Mouse (Mus musculus) cerebellum, adult (tissue): ENCODE data around the gene Hba-a2.
"Not testable (repeated sequence)": the region's sequence is repeated elsewhere in the genome, so short reads cannot be mapped to it uniquely, and the experiment has no call there.

ENCODE experiments used
- ATAC-seq: cut with Nextera tagmentation; 2 replicates; pipeline ENCODE4 v1.9.2; 2017; ENCODE audit warnings: mild to moderate bottlenecking, moderate library complexity, mixed read lengths; ENCODE audit not compliant: insufficient number of reproducible peaks, low FRiP score, low TSS enrichment

Hba-a2 gene

DNA sequence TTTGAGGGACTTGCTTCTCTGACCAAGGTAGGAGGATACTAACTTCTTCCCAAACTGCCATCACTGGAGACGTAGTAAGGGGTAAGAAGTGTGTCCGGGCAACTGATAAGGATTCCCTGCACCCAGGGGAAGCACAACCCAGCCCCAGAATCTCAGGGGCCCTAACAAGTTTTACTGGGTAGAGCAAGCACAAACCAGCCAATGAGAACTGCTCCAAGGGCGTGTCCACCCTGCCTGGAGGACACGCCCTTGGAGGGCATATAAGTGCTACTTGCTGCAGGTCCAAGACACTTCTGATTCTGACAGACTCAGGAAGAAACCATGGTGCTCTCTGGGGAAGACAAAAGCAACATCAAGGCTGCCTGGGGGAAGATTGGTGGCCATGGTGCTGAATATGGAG, at the start of gene Hba-a2:
TSS of gene Hba-a2 (plus strand) at position 287 of the 400 bp plus-strand sequence.
- not testable (repeated sequence) for ATAC-seq

DNA sequence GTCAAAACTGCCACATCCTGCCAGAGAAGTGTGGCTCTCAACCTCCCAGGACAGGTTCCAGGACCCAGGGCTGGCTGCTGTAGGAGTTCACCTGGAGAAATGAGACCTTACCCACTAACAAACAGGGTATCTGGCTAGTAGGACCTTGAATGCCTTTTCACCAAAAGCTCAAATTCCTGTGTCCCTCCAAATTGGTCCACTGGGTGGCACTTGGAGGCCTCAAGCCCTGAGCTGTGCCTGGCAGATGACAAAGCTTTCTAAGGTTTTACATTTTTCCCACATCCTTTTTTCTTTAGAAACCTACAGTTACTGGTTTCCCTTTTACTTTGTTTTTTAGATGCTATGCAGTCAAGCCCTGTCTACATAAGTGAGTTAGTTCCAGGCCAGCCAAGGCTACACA, 49.2 kb upstream of the Hba-a2 start:
- ATAC-seq, result no peak

DNA sequence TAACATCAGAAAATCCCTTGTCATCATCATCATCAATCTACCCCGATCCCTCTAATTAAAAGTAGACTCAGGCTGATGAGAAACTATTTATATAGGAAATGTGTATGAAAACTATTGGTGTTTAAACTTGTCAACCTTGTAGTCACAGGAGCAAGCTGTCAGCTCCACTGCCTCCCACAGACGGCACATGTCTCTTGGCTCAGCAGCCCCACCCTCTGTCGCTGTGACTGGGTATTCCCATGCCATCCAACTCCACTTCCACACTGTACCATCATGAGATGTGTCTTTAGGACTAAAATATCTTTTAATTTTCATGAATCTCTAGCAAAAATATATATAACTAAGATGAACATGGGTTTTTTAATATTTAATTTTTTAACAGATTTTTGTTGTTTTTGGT, 47.9 kb upstream of the Hba-a2 start:
- ATAC-seq, result no peak

DNA sequence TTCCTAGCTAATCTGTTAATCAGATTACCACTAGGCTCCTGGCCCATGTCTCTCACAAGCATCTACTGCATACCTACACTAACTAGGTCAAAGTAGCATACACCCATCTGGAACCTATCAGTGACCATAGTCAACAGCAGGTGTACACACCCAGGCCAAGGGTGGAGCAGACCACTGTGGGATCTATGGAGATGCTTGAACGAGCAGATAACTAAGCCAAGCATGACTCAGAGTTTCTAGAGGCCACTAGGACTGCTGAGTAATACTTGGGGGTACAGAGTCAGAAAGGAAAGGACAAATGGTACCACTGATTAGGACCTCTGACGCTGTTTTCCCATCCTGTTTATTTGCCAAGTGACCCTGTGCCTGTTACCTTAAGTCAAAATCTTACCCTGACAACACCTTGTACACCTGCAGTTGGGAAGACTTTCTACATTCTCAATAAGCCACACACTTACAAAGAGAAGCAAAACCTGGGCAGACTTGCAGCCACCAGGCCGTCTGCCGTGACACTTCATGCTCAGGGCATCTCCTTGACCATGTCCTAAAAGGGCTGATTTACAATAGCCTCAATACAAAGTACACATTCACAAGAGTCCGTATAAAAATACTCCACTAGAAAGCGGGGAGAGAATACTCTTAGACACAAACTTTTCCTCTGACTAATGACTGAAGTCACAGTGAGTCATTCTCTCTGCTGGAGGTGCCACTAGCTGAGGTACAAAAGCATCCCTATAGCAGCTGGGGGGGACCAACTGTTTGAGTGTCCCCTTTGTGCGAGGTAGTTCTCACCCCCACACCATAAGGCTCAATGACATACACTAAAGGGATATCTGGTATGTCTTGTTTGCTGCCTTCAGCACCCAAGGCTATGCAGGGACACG, 45.2 kb upstream of the Hba-a2 start:
- ATAC-seq, result no peak

DNA sequence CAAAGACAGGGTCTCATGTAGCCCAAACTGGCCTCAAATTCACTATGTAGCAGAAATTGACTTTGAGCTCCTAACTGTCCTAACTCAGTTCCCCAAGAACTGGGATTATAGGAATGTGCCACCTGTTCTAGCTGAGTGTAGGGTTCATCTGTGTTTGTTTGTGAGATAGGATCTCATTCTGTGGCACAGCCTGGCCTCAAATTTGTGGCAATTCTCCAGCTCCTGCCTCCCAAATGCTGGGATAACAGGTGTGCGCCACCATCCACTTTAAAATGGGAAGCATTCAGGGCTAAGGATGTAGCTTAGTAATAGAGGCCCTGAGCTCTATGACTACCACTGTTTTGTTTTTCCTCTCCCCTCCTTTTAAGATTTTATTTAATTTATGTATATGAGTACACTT, 43.2 kb upstream of the Hba-a2 start:
- no peak for ATAC-seq

DNA sequence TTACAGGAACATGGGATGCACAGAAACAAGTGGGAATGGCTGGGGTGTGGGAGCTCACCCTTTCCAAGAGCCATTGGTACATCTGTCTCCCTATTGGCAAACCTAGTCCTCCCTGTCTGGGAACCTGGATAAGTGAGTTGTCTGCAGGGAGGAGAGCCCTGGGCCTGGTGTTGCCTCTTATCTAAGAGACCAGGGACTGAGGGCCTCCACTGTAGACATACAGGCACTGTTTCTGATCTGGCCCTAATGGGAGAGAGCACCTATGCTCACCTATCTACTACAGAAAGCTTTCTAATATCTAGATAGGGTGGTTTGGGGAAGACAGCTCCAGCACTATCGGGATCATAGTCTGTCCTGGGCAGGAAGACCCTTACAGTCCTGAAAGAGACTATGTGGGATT, 40.1 kb upstream of the Hba-a2 start:
- ATAC-seq, result no peak

DNA sequence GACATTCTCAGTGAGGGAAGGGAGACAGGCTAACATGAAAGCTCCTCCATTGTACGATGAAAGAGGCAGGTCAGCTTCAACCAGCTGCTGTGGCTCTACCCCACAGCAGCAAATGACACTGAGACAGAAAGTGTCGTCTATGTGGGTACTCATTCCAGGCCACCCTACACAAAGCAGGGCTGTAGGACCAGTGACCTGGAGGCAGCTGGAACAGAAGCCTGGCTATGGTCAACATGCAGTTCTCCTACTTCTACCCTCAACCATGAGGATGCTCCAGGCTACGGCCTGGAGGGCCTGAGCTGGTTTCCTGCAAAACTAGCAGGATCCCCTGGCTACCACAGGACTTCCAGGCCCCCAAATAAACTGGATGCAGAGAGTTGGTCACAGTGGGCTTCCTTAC, 39.7 kb upstream of the Hba-a2 start:
- ATAC-seq, result no peak

DNA sequence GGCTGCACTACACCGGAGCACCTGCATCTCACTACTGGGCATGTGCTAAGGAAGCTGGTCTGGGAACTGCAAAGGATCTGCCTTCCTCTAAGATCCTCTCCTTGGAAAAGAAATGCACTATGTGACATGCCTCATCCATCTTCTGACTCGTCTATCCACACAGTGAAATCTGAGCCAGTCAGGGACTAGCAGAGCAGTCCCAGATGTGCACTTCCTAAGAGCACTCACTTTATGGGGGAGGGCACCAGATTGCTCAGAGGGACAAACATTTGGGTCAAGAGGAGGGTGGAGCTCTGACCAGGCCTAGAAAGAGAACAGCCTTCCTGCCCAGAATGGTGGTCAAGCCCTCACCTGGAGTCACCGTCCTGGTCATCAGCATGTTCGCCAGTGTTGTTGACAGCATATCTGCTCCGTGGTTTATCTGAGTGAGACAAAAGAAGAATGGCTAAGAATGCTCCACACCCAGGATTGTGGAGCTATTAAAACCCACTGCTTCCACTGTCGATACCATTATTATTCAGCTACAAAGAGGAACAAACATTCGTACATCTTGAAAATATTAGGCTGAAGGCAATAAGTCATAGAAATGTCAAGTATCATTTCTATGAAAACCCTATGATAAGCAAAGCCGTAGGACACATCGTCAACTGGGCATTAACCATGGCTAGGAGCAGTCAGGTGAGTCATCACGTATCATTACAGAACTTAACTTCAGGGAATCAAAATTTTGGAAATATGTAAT, 33.4 kb upstream of the Hba-a2 start:
- ATAC-seq, result no peak

DNA sequence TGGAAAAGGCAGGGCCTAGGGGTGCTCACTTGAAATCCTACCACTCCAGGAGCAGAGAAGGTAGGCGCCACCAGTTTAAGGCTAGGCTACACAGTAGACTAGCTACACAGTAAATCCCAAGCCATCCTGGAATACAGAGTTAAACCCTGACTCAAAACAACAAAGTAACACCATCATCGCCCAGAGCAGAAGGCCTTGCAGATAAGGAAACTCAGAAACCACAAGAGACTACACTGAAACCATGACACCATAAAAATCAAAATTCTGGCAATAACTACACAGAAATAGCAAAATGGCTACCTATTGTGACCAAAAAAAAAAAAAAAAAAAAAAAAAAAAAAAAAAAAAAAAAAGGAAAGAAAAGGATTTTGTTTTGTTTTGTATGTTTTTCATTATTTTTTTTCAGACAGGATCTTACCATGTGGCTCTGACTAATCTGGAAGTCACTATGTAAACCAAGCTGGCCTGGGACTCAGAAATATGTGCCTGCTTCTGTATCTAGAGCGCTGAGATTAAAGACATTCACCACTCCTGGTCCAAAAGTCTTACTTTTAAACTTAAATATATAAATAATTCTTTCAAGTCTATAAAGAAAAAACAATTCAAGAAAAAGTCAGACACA, 31.1 kb upstream of the Hba-a2 start:
- no peak for ATAC-seq

DNA sequence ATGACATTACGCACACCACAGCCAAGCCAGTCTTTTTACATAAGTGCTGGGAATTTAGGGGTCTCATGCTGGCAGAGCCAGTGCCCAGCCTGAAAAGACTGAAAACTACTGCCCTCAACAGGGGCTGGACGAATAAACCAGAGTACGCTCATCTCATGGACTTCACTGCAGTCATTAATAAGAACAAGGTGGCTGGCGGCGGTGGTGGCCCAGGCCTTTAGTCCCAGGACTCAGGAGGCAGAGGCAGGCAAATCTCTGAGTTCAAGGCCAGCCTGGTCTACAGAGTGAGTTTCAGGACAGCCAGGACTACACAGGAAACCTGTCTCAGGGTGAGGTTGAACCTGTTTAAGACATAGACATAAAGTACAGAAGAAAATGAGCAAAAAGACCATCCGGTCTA, 30.1 kb upstream of the Hba-a2 start:
- no peak for ATAC-seq

DNA sequence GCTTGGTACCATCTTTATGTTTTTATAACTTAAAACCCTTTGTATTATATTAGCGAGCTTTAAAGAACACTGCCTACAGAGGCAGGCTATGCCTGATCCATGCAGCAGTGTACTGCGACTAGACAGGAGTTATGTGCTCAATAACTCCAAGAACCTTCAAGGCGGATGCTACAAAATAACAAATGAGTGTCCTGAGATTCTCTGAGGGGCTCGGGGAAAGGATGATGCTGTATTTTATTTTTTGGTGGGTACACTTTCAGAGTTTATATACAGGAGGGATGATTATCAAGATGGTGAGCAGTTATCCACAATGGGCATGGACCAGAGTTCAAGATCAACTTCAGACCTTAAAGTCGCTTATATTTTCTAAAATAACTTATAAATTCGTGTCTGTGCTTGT, 29.5 kb upstream of the Hba-a2 start:
- ATAC-seq, result no peak

DNA sequence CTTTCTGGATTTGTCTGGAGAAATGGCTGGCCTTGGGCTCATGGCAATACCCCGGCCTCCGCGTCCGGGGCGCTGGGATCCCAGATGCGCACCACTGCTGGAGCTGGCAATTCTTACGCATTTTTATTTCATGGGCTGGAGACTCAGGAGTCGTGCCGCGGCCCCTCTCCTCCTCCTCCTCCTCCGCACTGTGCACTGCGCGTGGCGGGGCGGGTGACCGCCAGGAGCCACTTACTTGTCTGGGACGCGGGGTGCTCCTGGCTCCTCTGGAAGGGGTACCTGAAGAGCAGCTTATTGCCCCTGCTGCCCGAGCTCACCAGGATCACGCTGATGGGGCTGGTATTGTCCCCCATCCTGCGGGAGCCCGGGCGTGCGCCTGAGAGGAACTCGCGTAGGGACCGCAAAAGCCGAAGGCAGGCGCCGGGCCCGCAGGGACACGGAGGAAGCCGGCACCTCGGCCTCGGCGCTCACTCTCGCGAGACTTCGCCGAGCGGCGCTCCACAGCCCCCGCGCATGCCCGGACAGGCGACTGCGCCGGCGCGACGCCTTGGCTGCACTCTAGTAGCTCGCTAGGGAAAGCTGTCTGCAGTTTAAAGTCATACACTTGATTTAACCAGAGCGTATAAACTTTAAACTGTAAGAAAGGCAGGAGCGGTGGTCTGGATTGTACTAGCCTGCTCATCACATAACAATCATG, 29.0 kb upstream of the Hba-a2 start, which contains the start of gene Nprl3:
TSS of gene Nprl3 (minus strand) at position 520 of the 697 bp plus-strand sequence.
- ATAC-seq, result peak; percentile 98

DNA sequence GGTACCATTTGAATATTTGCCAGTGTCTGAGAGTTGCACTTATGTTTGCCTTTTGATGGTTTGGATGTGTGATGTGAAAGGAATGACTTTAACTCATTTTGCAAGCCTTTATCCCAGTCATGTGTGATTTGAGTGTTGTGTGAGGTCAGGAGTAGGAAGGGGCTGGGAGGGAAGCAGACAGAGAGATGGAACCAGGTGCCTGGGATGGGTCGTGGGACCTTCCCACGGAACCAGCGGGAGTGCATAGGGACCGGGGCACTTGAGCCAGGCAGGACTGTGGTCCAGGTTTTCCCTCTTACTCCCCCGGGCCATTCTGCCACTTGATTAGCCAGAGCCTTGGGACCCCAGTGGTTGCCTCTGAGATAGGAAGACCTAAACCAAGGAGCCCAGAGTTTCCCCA, 28.3 kb upstream of the Hba-a2 start:
- 0 out of 2 replicates have a peak, but pooled peaks have one; percentile 2 for ATAC-seq

DNA sequence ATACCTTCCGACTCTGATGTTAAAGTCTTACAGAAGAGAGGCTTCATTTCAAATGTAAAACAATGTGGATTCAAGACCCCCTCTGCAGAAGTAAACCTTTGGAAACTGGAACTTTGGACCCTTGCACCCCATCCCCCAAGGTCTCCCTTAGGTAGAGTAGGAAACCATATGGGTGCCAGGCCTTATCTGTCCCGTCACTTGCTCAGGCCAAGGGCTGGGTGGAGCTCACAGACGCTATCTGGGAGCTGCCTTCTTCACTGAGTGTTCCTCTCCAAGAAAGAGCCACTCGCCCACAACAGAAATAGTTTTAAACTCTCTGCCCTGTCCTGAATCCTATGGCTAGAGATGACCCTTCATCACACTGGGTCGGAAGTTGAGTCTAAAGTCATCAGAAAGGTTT, 27.3 kb upstream of the Hba-a2 start:
- ATAC-seq, result no peak

DNA sequence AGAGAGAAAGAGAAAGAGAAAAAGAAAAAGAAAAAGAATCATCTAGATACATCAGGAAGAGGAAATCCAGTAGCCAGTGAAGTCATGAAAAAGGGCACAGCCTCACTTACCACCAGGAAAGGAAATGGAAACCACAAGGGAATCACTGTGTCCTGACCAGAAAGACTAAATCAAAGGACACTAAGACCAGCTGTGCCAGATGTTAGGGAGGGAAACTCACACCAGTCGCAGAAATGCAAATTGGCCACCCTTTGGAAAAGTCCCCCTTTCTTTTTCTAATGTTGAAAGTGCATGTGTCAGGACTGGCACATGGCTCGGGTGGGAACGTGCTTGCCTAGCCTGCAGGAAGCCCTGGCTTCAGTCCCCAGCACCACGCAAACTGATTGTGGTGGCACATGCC, 25.1 kb upstream of the Hba-a2 start:
- no peak for ATAC-seq

DNA sequence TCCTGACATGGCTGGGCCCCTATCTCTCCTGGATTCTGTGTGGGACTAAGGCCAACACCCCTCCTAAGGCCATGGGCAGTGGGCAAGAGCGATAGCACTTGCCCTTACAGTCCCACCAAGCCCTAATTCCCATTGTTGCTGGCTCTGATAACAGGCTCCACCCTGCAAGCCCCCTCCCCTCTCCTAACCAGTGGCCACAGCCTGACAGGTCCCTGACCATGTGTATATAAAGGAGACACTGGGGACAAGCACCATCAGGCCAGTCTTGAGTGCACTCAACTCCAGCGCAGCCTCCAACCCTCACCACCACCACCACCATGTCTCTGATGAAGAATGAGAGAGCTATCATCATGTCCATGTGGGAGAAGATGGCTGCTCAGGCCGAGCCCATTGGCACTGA, 19.9 kb upstream of the Hba-a2 start, which contains the start of gene Hba-x:
TSS of gene Hba-x (plus strand) at position 54 of the 400 bp plus-strand sequence.
- ATAC-seq, result no peak

DNA sequence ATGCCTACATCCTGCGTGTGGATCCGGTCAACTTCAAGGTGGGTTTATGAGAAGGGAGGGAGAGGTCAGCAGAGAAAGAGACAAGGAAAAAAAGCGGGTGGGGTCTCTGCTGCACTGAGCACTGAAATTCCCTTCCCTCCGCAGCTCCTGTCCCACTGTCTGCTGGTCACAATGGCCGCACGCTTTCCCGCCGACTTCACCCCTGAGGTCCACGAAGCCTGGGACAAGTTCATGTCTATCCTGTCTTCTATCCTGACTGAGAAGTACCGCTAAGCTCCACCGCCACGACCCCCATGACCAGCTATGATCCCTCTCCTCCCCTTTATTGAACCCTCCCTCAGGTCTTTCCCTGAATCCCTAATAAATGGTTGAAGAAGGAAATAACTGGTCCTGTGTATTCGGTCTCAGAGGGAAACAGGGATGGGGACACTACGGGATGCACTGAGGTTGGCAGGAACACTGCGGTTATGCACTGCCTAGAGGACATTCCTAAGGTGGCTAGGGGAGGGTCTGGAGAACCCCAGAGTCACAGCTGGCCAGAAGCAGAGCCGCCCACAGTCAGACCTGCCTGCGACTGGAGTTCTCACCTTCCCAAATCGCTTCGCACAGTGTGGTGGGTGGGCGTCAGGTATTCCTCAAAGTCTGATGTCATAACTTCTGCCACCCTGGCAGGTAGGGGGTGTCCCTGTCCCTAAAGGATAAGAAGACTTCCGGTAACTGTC, 18.4 kb upstream of the Hba-a2 start:
- ATAC-seq, result no peak

DNA sequence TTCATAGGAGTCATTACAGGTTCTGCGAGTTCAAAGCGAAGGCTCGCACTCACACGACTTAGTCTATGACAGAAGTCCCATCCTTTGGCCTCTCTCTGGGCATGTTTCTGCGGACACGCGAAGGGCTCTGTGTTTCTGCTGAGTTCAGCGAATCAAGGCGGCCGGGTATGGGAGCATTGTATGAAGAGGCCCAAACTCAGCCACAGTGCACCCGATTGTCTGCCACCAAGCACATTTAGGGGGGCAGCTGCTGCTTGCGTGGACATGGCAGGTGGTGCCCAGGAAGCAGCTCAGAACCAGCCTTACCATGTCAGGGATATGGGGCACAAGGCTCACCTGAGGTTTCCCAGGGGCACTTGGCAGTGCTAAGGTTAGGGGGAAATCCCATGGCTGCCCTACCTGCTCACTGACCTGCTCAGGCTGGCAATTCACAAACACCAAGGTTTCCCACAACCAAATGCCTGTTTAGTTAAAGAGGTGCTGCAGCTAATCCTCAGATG, 17.8 kb upstream of the Hba-a2 start:
- ATAC-seq, result no peak

DNA sequence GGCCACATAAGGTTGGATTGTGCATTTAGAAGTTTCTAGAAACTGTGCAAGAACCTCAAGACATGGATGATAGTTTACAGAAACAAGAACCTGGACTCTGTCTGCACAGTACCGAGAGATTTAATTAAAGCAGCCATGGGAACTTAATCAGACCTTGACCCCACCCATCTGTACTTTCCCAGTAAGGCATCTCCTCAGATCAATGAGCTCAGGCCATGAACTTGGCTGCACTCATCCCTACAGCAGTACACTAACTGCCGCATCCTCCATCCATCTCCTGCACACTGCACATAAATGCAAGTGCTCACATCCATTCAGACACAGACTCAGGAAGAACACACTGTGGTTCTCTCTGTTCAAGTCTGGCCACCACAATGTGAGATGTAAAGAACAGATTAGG, 15.6 kb upstream of the Hba-a2 start:
- ATAC-seq, result no peak
